Mouse (Mus musculus) urinary bladder, adult 2 months (tissue): ENCODE data around the gene Ppp1r7. TPM values are rescaled to one million over a fixed set of nuclear protein-coding genes. Genes with fewer than 3 reads are reported as not detected.
"Not testable (repeated sequence)": the region's sequence is repeated elsewhere in the genome, so short reads cannot be mapped to it uniquely, and the experiment has no call there.

ENCODE experiments used
- DNase-seq: peaks from one replicate; pipeline ENCODE4 v3.0.0; 2022; ENCODE audit warnings: low spot score
- polyA plus RNA-seq: library from polyadenylated mRNA; depleted of rRNA; stranded (reverse); fragments of >200 nt; gene quantifications from 2 replicates; pipeline ENCODE4 v1.2.3, GENCODE M21; 2012; rRNA removed

Ppp1r7 gene
- 12.4 and 13.7 TPM in 2 replicates for polyA plus RNA-seq

GRCm38 (mm10) chr1:93342648-93343503, at the start of gene Ppp1r7, which contains the start of gene Pask:
Gene Ppp1r7 (plus strand): TSS chr1:93342854.
Gene Pask (minus strand): TSS chr1:93343482.
- peak; percentile 74 for DNase-seq

- DNase-seq = not testable (repeated sequence)
Measured at GRCm38 (mm10) chr1:93294491-93294890, 48.2 kb upstream of the Ppp1r7 start.

- no peak for DNase-seq
Measured at GRCm38 (mm10) chr1:93299791-93300190, 42.9 kb upstream of the Ppp1r7 start.

GRCm38 (mm10) chr1:93300578-93300977, 42.1 kb upstream of the Ppp1r7 start:
- DNase-seq = no peak

GRCm38 (mm10) chr1:93305581-93306337, 36.9 kb upstream of the Ppp1r7 start, which contains the start of gene Mterf4:
Gene Mterf4 (minus strand): TSS chr1:93305915.
- DNase-seq = peak; percentile 65

- DNase-seq = no peak
Measured at GRCm38 (mm10) chr1:93323973-93324372, 18.7 kb upstream of the Ppp1r7 start.

GRCm38 (mm10) chr1:93326446-93326845, 16.2 kb upstream of the Ppp1r7 start:
- DNase-seq = no peak

- no peak for DNase-seq
Measured at GRCm38 (mm10) chr1:93334621-93335020, 8.0 kb upstream of the Ppp1r7 start.

GRCm38 (mm10) chr1:93343504-93344047, 922 bp downstream of the Ppp1r7 start:
- peak; percentile 79 for DNase-seq

- no peak for DNase-seq
Measured at GRCm38 (mm10) chr1:93347176-93347575, 4.5 kb downstream of the Ppp1r7 start.

- no peak for DNase-seq
Measured at GRCm38 (mm10) chr1:93349701-93350100, 7.0 kb downstream of the Ppp1r7 start.

GRCm38 (mm10) chr1:93352724-93353123, 10.1 kb downstream of the Ppp1r7 start:
- DNase-seq = no peak

GRCm38 (mm10) chr1:93362661-93363060, 20.0 kb downstream of the Ppp1r7 start:
- no peak for DNase-seq

GRCm38 (mm10) chr1:93365641-93366040, 23.0 kb downstream of the Ppp1r7 start:
- no peak for DNase-seq

- DNase-seq = no peak
Measured at GRCm38 (mm10) chr1:93373665-93374064, 31.0 kb downstream of the Ppp1r7 start, which contains the start of gene Ano7. Gene Ano7 (plus strand): TSS chr1:93373930.

- DNase-seq = no peak
Measured at GRCm38 (mm10) chr1:93377307-93377706, 34.7 kb downstream of the Ppp1r7 start.

- no peak for DNase-seq
Measured at GRCm38 (mm10) chr1:93379117-93379516, 36.5 kb downstream of the Ppp1r7 start.

GRCm38 (mm10) chr1:93387198-93387597, 44.5 kb downstream of the Ppp1r7 start:
- DNase-seq = no peak

GRCm38 (mm10) chr1:93388906-93389305, 46.3 kb downstream of the Ppp1r7 start:
- DNase-seq = no peak

- DNase-seq = no peak
Measured at GRCm38 (mm10) chr1:93401191-93402052, 58.8 kb downstream of the Ppp1r7 start.

- DNase-seq = no peak
Measured at GRCm38 (mm10) chr1:93403403-93403802, 60.7 kb downstream of the Ppp1r7 start.
